Mouse (Mus musculus) ovary, postnatal 36 days (tissue): ENCODE measurements around the gene Cemip.
A peak's percentile ranks its signal among the peaks of the same experiment; 100 is the strongest.
"Not testable (repeated sequence)": the region's sequence is repeated elsewhere in the genome, so short reads cannot be mapped to it uniquely, and the experiment has no call there.

Experiments used
- DNase-seq: peaks from one replicate; pipeline ENCODE4 v3.0.0; 2022; ENCODE audit warnings: low spot score, mixed read lengths

The Cemip gene

GRCm38 (mm10) chr7:83892333-83892669 is 194.0 kb downstream of the Cemip start:
- DNase-seq = no peak

DNA sequence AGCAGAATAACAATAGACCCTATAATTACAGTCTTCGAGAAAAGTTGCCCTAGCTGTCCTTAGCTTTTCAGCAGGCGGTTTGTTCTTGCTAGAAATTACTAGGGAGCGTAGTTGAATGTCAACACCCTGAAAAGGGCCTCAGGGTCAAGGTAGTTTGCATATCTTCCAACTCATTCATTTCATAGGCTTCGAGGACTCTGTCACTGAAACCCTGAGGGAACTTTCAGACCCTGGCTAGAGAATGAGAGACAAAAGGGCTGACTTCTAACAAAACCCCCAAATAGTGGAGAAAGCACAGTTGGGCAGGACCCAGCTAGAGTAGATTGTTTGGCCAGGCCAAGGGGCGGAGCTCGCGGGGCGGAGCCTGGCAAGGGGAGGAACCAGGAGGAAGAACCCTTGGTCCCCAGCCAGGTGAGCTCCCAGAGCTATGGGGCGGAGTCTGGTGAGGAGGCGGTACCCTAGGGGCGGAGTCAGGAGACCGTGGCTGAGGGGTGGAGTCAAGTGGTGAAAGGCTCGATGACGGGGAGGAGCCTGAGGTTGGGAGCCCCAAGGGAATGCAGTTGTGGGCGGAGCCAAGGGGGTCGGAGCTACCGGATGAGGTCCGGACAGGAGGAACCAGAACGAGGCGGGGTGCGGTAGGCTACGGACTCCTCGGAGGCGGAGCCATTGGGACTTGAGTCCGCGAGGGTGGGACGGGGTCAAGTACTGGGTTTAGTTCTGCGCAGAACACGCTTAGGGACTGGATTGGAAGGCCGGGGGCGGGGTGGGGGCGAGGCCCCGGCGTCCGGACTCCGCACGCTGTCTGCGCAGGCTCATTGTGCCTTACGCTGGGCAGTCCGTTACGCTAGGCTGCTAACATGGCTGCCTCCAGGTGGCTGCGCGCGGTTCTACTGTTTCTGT is 194.6 kb downstream of the Cemip start:
- peak; percentile 99 for DNase-seq

GRCm38 (mm10) chr7:83889946-83890345 is 196.4 kb downstream of the Cemip start:
- DNase-seq = not testable (repeated sequence)

DNA sequence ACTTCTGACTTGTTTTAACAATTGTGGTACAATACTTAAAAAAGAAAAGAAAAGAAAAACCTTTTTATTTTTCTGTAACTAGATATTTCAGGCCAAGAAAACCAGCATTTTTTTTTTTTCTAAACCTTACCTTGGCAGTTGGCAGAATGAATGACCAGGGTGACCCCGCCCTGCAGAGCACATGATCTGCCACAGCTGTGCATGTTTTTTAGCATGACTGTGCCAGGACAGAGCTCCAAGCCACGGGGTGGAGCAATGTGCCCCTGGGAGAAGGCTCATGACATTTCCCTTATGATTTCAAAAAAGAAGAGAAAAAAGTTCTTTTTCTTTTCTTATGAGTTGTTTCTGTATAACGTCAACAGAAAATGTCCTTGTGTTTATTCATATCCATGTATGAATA is 196.9 kb downstream of the Cemip start:
- DNase-seq = peak; percentile 57

DNA sequence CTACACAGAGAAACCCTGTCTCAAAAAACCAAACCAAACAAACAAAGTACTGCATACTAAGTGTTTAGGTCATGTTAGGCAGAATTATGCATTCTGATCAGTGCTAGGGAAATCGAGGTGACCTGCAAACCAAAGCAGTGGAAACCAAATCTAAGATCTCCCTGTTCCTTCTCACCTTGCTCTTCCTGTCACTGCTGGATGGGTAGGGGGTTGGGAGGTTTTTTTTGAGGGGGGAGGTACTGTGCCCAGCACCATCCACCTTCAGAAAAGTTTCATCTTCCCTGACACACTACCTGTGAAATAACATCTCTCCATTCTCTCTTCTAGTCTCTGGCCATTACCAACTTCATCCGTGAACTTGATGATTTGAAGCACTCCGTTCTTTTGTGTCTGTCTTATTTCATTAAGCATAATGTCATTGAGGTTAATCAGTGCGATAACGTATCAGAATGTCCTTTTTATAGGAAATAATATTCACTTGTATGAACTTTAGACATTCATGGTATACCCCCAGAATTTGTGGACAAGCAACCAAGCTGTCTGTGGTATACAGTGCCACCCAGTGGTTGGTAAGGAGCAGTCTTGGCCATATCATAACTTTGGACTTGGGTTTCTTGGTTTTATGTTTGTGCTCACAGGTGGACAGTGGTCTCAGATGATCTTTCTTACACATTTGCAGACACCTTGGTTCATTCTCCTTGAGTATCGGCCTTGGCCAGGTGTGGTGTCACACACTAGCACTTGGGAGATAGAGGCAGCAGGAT is 199.8 kb downstream of the Cemip start:
- no peak for DNase-seq

GRCm38 (mm10) chr7:83885835-83886234 is 200.5 kb downstream of the Cemip start:
- DNase-seq = no peak

DNA sequence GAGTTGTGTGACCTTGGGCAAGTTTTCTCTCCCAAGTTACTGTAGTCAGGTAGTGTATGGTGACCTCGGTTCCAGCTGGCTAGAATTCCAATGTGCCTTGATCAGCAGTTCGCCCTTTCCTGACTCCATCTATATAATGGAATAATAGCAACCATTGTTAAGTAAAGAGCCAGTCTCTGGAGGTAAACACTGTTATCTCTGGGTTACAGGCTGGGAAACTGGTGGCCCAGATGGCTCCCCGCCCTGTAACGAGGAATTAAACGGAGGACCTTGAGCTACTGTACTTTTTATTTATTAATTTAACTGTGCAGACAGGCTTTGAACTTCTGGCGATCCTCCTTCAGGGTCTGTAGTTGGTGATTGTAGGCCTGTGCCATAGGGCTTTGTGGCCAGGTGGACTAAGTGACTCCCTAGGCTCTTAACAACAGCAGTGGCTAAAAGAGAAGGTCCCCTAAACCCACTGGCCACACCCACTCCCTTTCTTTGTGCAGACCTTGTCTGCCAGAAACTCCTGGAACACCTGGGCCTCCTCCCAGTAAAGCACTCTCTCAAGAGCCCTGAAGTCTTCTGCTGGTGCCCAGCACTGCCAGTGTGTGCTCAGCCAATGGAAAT is 201.3 kb downstream of the Cemip start:
- DNase-seq = peak; percentile 10

DNA sequence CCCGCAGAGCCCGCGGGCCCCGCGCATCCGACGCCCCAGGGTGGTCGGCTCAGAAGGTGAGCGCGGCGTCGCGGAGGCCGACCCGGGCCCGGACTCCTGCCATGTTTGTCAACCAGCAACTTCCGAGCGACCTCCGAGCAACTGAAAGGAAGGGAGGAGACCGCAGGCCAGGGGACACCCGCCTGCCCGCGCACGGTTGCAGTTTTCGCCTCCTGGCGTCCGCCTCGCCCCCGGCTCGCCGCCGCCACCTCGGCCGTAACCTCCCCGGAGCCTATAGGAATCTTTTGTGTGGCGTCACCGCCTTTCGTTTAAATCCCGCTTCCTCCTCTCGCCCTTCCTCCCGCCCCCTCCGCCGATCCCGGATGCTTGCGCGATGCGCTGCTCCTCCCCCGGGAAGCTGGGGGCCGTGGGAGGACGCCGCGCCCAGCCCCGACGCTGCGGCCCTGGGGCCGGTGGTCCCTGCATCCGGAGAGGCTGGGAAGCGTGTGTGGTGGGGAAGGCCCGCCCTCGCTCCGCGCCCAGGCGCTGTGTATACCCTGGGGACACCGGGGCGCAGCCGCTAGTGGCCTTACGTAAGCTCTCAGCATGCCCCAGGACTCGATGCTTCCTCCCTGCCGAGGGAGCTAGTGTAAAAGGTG is 202.2 kb downstream of the Cemip start, which contains the start of the genes Tlnrd1 and Mesd:
Gene Tlnrd1, minus strand, starts transcription at position 285 of the 638 bp plus-strand sequence.
Gene Mesd, plus strand, starts transcription at position 446 of the 638 bp plus-strand sequence.
- peak; percentile 91 for DNase-seq

GRCm38 (mm10) chr7:83883276-83884020 is 202.9 kb downstream of the Cemip start:
- peak; percentile 83 for DNase-seq
